Mouse (Mus musculus) CH12.LX (cell line): ENCODE data around the gene Podnl1.

ENCODE experiments used
- CTCF ChIP-seq, 2 experiments: IDR thresholded peaks in 1 of 2; conservative IDR thresholded peaks in 1 of 2; 2 replicates each; pipeline ENCODE4 v1.5.1; 2011 to 2012; ENCODE audit warnings: low read depth in 2 of 2, low read length in 2 of 2, improper control_type of control experiment in 1 of 2, inconsistent platforms in 1 of 2, mild to moderate bottlenecking in 1 of 2, moderate library complexity in 1 of 2
- EP300 ChIP-seq: IDR thresholded peaks from 2 replicates; pipeline ENCODE4 v1.6.1; 2011; ENCODE audit warnings: low read length, improper control_type of control experiment
- MAFK ChIP-seq: IDR thresholded peaks from 2 replicates; pipeline ENCODE4 v1.6.1; 2011; ENCODE audit warnings: low read length, improper control_type of control experiment; ENCODE audit not compliant: insufficient replicate concordance
- MAX ChIP-seq: IDR thresholded peaks from 2 replicates; pipeline ENCODE4 v1.6.1; 2011; ENCODE audit warnings: low read length, improper control_type of control experiment
- NELFE ChIP-seq: IDR thresholded peaks from 2 replicates; pipeline ENCODE4 v1.6.1; 2011; ENCODE audit warnings: low read depth, low read length, improper control_type of control experiment
- POLR2A ChIP-seq: IDR thresholded peaks from 2 replicates; pipeline ENCODE4 v1.6.1; 2011; ENCODE audit warnings: low read depth, mild to moderate bottlenecking, improper control_type of control experiment, low read length
- RAD21 ChIP-seq: IDR thresholded peaks from 2 replicates; pipeline ENCODE4 v1.6.1; 2011; ENCODE audit warnings: low read depth, mild to moderate bottlenecking, low read length, improper control_type of control experiment, moderate library complexity
- SIN3A ChIP-seq: IDR thresholded peaks from 2 replicates; pipeline ENCODE4 v1.6.1; 2012; ENCODE audit warnings: low read length, improper control_type of control experiment, inconsistent platforms
- TBP ChIP-seq: conservative IDR thresholded peaks from 2 replicates; pipeline ENCODE4 v1.6.1; 2011; ENCODE audit warnings: low read depth, low read length, improper control_type of control experiment
- USF2 ChIP-seq: conservative IDR thresholded peaks from 2 replicates; pipeline ENCODE4 v1.6.1; 2011; ENCODE audit warnings: low read depth, low read length, improper control_type of control experiment
- ZC3H11A ChIP-seq: IDR thresholded peaks from 2 replicates; pipeline ENCODE4 v1.6.1; 2012; ENCODE audit warnings: low read depth, mild to moderate bottlenecking, inconsistent platforms, low read length, improper control_type of control experiment

DNA sequence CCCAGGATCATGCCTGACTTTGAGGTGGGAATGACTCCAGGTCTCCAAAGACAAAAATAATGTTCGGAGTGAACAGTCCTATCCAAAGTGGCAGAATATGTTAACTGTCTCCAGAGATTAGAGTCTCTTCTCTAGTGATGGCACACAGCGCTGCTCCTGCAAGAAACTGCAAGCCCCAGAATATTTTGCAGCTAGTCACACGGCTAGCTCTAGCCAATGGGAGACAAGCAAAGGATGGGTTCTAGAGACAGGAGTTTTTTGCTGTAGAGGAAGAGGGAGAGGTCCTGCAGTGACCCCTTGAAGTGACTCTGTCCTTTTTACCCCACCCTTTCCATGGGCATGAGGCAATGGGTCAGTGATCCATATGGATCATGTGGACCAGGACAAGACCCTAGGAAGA lies 12.1 kb downstream of the Podnl1 start:
- TF ChIP-seq ZC3H11A: no peak
- TF ChIP-seq RAD21: no peak
- no peak for TF ChIP-seq CTCF (conservative IDR thresholded peaks at IDR 0.05 in 1 of 2, IDR thresholded peaks at IDR 0.05 in 1 of 2; ENCODE audit: low read depth in 2 of 2, low read length in 2 of 2)
- TF ChIP-seq USF2: no peak
- TF ChIP-seq NELFE: no peak
- TF ChIP-seq MAX: no peak
- TF ChIP-seq TBP: no peak
- no peak for TF ChIP-seq SIN3A
- no peak for TF ChIP-seq EP300
- no peak for TF ChIP-seq POLR2A
- TF ChIP-seq MAFK: no peak
